Mouse (Mus musculus): Measurements from ENCODE around the gene Ccdc180. TPM values are rescaled to one million over a fixed set of nuclear protein-coding genes. Genes with fewer than 3 reads are reported as not detected.
A peak's percentile ranks its signal among the peaks of the same experiment; 100 is the strongest.

Ccdc180 gene
- total RNA-seq, 2 experiments from 2014 or later = not detected

DNA sequence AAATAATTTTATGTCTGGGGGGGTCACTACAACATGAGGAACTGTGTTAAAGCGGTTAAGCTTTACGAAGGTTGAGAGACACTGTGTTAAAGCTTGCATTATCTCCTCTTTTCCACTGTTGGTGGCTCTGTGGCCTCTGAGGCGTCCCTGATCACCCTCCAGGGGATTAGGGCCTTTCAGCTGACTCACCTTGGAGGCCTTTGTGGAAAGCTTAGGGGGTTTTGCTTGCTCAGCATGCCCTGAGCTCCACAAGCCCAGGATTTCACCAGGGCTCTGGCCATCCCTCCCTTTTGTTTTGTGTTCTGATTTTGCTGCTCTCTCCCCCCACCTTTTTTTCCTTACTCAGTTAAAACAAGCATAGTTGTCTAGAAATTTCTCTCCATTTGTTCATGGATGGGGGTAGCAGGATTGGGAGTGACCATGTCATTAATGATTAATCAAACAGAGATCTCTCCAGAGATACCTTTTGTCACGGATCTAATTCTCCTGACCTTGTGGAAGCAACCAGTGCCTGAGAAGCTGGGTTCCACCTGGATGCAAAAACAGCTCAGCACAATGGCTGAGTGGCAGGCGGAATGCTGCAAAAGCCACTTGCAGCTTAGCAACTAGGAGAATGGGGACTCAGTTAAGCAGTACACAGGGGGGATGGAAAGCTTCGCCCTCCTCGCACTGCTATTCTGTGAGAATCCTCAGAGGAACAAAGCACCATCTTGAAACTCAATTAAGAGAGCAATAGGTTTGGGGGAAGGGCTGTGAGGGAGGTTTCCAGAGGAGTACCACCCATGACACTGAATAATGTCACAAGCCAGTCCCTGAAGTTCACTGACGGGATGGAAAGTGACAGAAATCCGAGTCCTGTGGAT is 77.6 kb downstream of the Ccdc180 start:
- intact Hi-C loops (cut with DNase I) = no loop called here
- no peak for DNase-seq

DNA sequence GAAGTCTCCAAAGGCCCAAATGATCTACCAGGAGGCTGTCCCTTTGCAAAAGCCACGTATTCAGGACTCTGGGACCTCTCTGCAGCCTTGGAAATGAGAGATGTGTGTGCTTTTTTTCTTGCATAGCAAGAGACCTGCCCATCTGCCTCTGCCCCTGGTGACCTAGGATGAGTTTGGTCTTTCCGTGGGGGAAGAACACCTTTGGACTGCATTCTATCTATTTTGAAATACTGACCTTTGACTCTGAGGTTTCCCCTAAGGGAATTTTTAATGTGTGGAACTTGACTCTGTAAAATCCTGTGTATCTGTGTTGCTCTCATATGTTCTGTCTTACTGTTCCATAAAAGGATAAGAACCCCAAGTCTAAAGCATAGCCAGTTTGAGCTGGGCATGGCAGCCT is 78.9 kb downstream of the Ccdc180 start:
- intact Hi-C loops (cut with DNase I) = no loop called here
- DNase-seq = no peak

DNA sequence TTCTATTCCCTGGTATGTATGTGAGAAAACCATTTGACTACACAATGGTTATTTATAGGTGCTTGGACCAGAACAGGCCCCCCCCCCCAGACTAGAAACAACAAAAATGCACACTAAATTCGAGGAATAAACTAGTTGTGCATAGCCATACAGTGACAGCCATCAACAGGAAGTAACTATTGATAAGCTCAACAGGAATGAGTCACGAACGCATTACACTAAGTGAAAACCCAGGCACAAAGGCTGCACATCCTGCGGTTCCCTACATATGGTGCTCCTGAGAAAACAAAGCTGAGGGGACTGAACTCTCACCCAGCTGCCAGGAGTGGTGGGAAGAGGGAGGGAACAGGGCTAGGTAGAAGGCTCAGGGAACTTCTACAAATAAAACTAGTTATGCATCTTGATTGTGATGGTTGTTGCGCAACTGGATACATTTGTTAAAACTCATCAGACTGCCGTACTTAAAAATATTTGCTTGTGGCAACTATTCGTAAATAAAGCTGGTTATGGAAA is 80.0 kb downstream of the Ccdc180 start:
- intact Hi-C loops (cut with DNase I) = loop anchor here (10.0 kb wide), 1 partner anchor 955 kb away; the partner anchor contains the start of genes Polr1e and Zbtb5
- no peak for DNase-seq

DNA sequence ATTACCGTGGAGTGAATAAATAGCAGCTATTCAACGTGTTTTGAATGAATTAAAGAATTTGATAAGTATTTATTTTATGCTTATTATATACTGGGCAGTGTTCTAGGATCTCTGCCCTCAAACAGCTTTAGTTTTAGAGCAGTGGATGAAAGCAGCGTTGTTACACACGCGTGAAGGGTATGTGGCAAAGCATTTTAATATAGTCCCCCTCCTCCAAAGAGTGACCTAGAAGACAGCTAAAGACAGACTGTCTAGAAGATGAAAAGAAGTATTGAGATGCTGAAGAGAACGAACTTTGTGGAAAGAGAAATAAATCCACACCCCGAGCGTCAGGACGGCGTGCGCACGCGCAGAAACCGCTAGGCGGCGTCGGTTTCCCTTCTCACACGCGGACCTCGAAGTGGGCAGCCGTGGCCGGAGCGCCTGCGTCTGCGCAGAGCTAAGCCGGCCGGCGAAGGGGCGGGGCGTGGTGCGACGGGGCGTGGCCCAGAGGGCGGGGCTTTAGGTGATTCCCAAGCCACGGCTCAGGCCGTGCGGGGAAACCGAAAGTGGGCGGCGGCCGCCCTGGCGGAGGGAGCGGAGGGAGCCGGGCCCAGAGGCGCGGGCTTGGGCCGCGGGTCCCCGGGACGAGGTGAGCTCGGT is 81.8 kb downstream of the Ccdc180 start:
- DNase-seq = peak; percentile 98 to 99
- intact Hi-C loops (cut with DNase I) = loop anchor here (2.0 to 10.0 kb wide), 2 partner anchors 155 to 957 kb away; partner anchors contain the start of genes Polr1e and Zbtb5

DNA sequence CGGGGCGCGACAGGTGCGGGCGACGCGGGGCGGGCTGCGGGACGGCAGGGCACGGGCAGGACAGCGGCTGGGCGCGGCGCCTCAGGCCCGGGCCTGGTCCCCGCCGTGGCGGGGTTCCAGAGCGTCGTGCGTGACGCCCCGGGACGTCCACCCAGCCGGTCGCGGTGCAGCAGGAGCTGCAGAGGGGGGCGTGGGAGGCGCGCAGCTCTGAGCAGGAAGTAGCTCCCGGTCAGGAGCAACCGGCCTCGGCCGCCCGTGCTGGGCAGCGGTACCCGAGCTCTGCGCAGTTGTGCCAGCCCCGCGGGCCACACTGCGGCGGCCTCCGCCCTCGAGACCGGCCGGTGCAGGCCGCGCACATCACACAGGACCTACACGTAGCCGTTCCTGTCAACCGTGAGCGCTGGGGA is 82.3 kb downstream of the Ccdc180 start:
- intact Hi-C loops (cut with DNase I) = loop anchor here (2.0 to 10.0 kb wide), 2 partner anchors 154 to 958 kb away; partner anchors contain the start of genes Polr1e and Zbtb5
- DNase-seq = peak in 1 of 2 experiments; percentile 24

DNA sequence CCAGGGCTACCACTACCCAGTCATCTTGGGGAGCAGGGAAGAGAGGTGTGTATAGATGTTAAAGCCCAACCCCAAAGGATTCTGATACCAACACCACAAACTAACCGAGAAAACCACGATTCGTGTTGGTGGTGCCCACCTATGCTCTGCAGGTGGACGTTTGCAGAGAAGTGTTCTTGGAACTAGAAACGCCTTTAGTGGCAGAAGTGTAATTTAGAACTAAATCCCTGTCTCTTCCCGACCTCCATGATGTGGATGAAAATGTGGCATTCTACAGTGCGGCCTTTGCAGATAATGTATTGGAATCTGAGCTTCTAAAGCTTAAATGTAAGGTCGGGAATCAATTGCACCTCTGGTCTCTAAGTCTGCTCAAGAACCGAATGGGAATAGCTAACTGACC is 82.8 kb downstream of the Ccdc180 start:
- no peak for DNase-seq
- intact Hi-C loops (cut with DNase I) = loop anchor here (2.0 to 10.0 kb wide), 2 partner anchors 154 to 958 kb away; partner anchors contain the start of genes Polr1e and Zbtb5

DNA sequence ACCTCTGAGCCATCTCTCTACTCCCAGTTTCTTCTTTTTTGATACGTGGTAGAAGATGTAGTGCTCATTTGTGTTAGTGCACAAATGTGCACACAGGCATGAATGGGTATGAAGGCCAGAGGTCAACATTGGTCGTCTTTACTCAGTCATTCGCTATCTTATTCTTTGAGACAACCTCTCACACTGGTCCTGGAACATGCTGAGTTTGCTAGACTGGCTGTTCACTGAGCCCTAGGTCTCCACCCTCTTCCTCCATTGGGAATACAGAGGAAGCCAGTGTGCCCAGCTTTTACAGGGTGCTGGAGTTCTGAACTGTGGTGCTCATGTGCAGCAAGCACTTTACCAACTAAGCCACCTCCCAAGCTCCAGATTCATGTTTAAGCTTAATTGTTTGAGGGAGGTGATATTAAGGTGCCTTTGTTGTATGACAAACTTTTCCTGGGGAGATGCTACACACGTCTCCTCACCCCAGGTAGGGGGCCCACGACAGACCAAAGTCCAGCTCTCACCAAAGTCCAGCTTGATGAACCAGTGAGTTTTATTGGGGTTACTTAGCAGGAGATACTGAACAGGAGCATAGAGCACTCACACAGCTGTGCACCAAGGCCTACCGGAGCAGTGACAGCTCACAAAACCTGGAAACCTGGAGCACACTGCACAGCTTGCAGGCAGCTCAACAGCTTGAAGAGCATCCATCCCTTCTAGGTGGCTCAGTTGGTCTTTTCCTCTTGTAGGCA is 87.0 kb downstream of the Ccdc180 start:
- DNase-seq = no peak
- intact Hi-C loops (cut with DNase I) = loop anchor here (5.0 to 10.0 kb wide), 2 partner anchors 40 to 962 kb away; partner anchors contain the start of genes Polr1e and Zbtb5

DNA sequence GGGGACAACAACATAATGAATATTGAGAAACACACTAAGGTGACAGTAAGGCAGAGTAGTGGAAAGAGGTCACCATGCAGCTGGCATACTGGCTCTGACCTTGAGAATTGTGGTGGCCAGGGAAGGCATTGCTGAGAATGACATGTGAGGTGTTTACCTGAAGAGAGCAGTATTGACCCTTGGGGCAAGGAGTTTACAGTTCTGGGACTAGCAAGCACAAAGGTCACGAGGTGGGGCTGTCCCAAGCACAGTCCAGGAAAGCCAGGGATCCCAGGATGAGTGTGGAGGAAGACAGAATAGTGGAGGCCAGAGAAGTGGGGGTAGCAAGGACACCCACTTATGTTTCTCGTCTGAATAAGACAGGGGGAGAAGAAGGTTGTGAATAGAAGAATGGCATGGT is 89.8 kb downstream of the Ccdc180 start:
- no peak for DNase-seq
- intact Hi-C loops (cut with DNase I) = loop anchor here (5.0 to 10.0 kb wide), 2 partner anchors 37 to 965 kb away; partner anchors contain the start of genes Polr1e and Zbtb5

DNA sequence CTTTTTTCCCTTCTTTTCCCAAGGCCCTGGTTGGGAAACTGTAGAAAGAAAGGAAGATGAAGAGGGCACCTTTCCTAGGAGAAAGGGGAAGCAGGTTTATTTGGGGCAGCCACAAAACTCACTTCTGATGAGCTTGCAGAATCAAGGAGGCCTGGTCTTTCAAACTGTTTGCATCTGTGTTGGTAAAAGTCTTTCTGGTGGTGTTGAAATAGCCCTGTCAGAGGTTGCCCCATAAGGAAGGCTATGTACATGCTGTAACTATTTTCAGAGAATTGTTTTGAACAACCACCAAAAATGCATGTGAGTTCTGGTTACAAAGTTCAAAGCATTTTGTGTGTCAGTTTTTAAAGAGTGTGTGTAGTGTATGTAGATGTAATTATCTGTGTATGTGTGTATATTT is 91.0 kb downstream of the Ccdc180 start:
- intact Hi-C loops (cut with DNase I) = no loop called here
- no peak for DNase-seq

DNA sequence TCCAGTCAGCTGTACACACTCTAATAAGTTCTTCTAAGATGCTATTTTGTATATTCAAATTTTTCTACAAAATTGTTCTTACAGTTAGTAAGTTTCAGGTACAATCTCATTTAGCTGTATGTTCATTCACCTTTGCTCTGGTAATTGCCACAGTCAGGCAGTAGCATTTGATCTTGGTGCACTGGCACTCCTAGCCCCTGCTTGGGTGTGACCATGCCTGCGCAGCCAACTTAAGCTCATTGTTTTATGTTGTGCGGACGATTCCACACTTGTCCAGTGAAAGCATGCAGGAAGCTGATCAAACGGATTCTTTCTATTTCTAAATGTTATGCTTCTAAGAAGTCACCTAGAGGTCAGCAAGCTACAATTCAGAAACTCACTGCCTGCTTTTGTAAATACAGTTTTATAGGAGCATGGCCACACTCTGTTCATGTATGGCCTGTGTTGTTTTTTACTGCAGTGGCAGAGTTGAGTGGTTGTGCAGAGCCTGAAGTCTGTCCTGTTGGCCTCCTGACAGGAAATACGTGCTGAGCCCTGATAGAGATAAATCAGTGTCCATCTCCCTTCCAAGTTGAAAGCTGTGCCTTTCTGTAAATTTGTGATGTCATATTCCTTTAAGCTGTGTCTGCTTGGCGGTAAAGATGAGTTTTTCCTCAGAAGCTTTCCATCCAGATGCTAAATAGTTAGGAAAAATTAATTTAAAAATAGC is 100.5 kb downstream of the Ccdc180 start:
- no peak for DNase-seq
- intact Hi-C loops (cut with DNase I) = no loop called here

DNA sequence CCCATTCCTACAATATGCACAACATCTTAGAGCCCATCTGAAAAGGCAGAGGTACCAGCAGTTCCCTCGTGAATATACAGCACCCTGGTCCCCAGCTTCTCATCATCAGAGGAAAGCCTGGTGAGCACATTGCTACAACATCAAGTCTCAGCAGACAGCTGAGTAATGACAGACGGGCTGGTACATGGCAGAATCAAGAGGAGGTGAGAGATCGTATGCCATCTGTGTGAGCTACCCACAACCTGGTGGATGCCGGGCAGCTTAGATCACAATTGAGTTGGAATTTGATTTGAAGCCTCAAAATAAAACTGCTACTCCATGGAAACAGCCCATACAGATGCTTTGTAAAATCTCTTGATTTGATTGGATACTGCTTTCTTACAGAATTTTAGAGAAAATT is 108.4 kb downstream of the Ccdc180 start:
- intact Hi-C loops (cut with DNase I) = no loop called here
- no peak for DNase-seq

Other genes with a start within 250 kb of the Ccdc180 start
- gene Aldh1b1, start 91.3 kb upstream of the Ccdc180 start, total RNA-seq (2021) = under 1 TPM; 0.47 to 0.54 TPM
- not detected for gene Igfbpl1, start 63.4 kb upstream of the Ccdc180 start, total RNA-seq (2021)
- not detected for gene Stra6l, start 41.6 kb upstream of the Ccdc180 start, total RNA-seq (2021)
- gene Tdrd7, start 75.0 kb downstream of the Ccdc180 start, total RNA-seq (2021) = 1 to 10 TPM; 7.4 to 8.1 TPM
- 100 to 1,000 TPM; 199 to 210 TPM for gene Tmod1, start 148.6 kb downstream of the Ccdc180 start, total RNA-seq (2021)
- gene Ncbp1, start 248.3 kb downstream of the Ccdc180 start, total RNA-seq (2021) = 10 to 100 TPM; 10.4 to 12.2 TPM
- gene Tstd2, start 248.4 kb downstream of the Ccdc180 start, total RNA-seq (2021) = 10 to 100 TPM in 1 of 2 experiments, 1 to 10 TPM in 1; 8.7 to 10.8 TPM

Data from gastrocnemius, postnatal 36 days (tissue).